Mouse (Mus musculus) heart, postnatal 14 days (tissue): ENCODE results near the gene Hoxb1. TPM values are rescaled to one million over a fixed set of nuclear protein-coding genes. Genes with fewer than 3 reads are reported as not detected.

ENCODE experiments used
- DNase-seq, 2 experiments: peaks; one replicate each; pipeline ENCODE4 v3.0.0; 2021 to 2022
- intact Hi-C: fragments of 180-260 bp; cut with DNase I; formaldehyde crosslinking; loops from one replicate; pipeline ENCODE4 v1.15.1; 2025
- total RNA-seq, 2 experiments: library from RNA; stranded (reverse); gene quantifications; 2 replicates each; pipeline ENCODE4 v1.2.3; 2021

Hoxb1 gene
- total RNA-seq, 2 experiments from 2014 or later, result not detected

- intact Hi-C loops, result no loop called here
- DNase-seq, result no peak
Observed at GRCm38 (mm10) chr11:96333241-96334001, 32.1 kb upstream of the Hoxb1 start.

GRCm38 (mm10) chr11:96334002-96334364, 31.6 kb upstream of the Hoxb1 start:
- no peak for DNase-seq
- intact Hi-C loops, result no loop called here

- intact Hi-C loops, result no loop called here
- DNase-seq, result no peak
Observed at GRCm38 (mm10) chr11:96334998-96335397, 30.6 kb upstream of the Hoxb1 start.

GRCm38 (mm10) chr11:96336597-96336996, 29.0 kb upstream of the Hoxb1 start:
- intact Hi-C loops, result no loop called here
- DNase-seq, result no peak

GRCm38 (mm10) chr11:96337026-96337425, 28.5 kb upstream of the Hoxb1 start:
- DNase-seq, result no peak
- intact Hi-C loops, result no loop called here

- intact Hi-C loops, result no loop called here
- DNase-seq, result no peak
Observed at GRCm38 (mm10) chr11:96338957-96339855, 26.3 kb upstream of the Hoxb1 start.

GRCm38 (mm10) chr11:96340698-96341365, 24.7 kb upstream of the Hoxb1 start:
- no peak for DNase-seq
- intact Hi-C loops, result no loop called here

GRCm38 (mm10) chr11:96341701-96342575, 23.6 kb upstream of the Hoxb1 start:
- intact Hi-C loops, result no loop called here
- DNase-seq, result peak; percentile 47 to 62

GRCm38 (mm10) chr11:96342576-96342930, 23.0 kb upstream of the Hoxb1 start:
- DNase-seq, result no peak
- intact Hi-C loops, result no loop called here

- intact Hi-C loops, result no loop called here
- DNase-seq, result no peak
Observed at GRCm38 (mm10) chr11:96343206-96343745, 22.3 kb upstream of the Hoxb1 start.

- intact Hi-C loops, result no loop called here
- no peak for DNase-seq
Observed at GRCm38 (mm10) chr11:96344061-96344877, 21.3 kb upstream of the Hoxb1 start.

GRCm38 (mm10) chr11:96344878-96345159, 20.7 kb upstream of the Hoxb1 start:
- intact Hi-C loops, result no loop called here
- no peak for DNase-seq

GRCm38 (mm10) chr11:96345220-96345892, 20.2 kb upstream of the Hoxb1 start:
- intact Hi-C loops, result no loop called here

GRCm38 (mm10) chr11:96345893-96346806, 19.4 kb upstream of the Hoxb1 start:
- no peak for DNase-seq
- intact Hi-C loops, result no loop called here

More at GRCm38 (mm10) chr11:96345220-96345892, 20.2 kb upstream of the Hoxb1 start:
- no peak for DNase-seq

GRCm38 (mm10) chr11:96346916-96347520, 18.5 kb upstream of the Hoxb1 start:
- intact Hi-C loops, result no loop called here
- DNase-seq, result no peak

GRCm38 (mm10) chr11:96347717-96348116, 17.8 kb upstream of the Hoxb1 start:
- intact Hi-C loops, result no loop called here
- no peak for DNase-seq
